Mouse (Mus musculus) hindbrain, embryonic 16.5 days (tissue): ENCODE data around the gene Plscr2. TPM values are rescaled to one million over a fixed set of nuclear protein-coding genes. Genes with fewer than 3 reads are reported as not detected.

ENCODE experiments used
- ATAC-seq: fragments of 200-750 bp; cut with Nextera tagmentation; 2 replicates; pipeline ENCODE4 v1.8.0; 2017; ENCODE audit warnings: moderate TSS enrichment, moderate library complexity
- H3K27ac ChIP-seq: fragments of 300-500 bp; sonication (generic); 2 replicates; pipeline ENCODE4 v1.5.1; 2014; ENCODE audit warnings: low read depth, mild to moderate bottlenecking, control low read depth, low read length, moderate library complexity
- H3K27me3 ChIP-seq: fragments of 300-500 bp; sonication (generic); replicated peaks from 2 replicates; pipeline ENCODE4 v1.6.1; 2014; ENCODE audit warnings: low read length; ENCODE audit not compliant: control insufficient read depth, insufficient read depth
- H3K36me3 ChIP-seq: fragments of 300-500 bp; sonication (generic); 2 replicates; pipeline ENCODE4 v1.6.1; 2014; ENCODE audit warnings: mild to moderate bottlenecking, low read length, moderate library complexity, mixed read lengths; ENCODE audit not compliant: control insufficient read depth, insufficient read depth
- H3K4me1 ChIP-seq: fragments of 300-500 bp; sonication (generic); 2 replicates; pipeline ENCODE4 v1.6.1; 2014; ENCODE audit warnings: low read depth, low read length; ENCODE audit not compliant: control insufficient read depth, insufficient read depth
- H3K4me2 ChIP-seq: fragments of 300-500 bp; sonication (generic); 2 replicates; pipeline ENCODE4 v1.6.1; 2014; ENCODE audit warnings: mild to moderate bottlenecking, low read length, control low read depth, moderate library complexity
- H3K4me3 ChIP-seq: fragments of 300-500 bp; sonication (generic); 2 replicates; pipeline ENCODE4 v1.5.1; 2014; ENCODE audit warnings: mild to moderate bottlenecking, low read length, control low read depth, moderate library complexity
- H3K9ac ChIP-seq: fragments of 300-500 bp; sonication (generic); 2 replicates; pipeline ENCODE4 v1.6.1; 2014; ENCODE audit warnings: low read depth, mild to moderate bottlenecking, control low read depth, low read length, moderate library complexity
- H3K9me3 ChIP-seq: fragments of 300-500 bp; sonication (generic); 2 replicates; pipeline ENCODE4 v1.6.1; 2014; ENCODE audit warnings: mild to moderate bottlenecking, low read length, moderate library complexity; ENCODE audit not compliant: control insufficient read depth
- WGBS: fragments of 180-500 bp; shearing (Covaris S2); extraction: QIAGEN DNeasy Blood & Tissue Kit; methylation state at CpG from one replicate; pipeline ENCODE4 v1.1.7; 2014; 5-methylcytosine and 5-hydroxymethylcytosine counted together
- microRNA-seq: library from miRNA; unstranded; fragments of <30 nt; microRNA quantifications from one replicate; pipeline ENCODE4, GENCODE M21; 2017
- polyA plus RNA-seq: library from polyadenylated mRNA; unstranded; fragments of >200 nt; fragmentation: Nextera tagmentation; extraction: Ambion mirVana; gene quantifications from 2 replicates; pipeline ENCODE4 v1.2.1, GENCODE M21; 2015

Gene Plscr2
- polyA plus RNA-seq, 1 experiment from 2014 or later = 0.78 TPM

GRCm38 (mm10) chr9:92326813-92327212 lies 51.4 kb downstream of the Plscr2 start:
- Histone ChIP-seq H3K4me1 (no peaks in the 10 kb centered on the region), H3K27me3 (no peaks in the 10 kb centered on the region), H3K4me2 (no peak overlapping the region), H3K36me3 (no peaks in the 10 kb centered on the region), H3K9me3 (no peaks in the 10 kb centered on the region), H3K9ac (no peak overlapping the region), H3K27ac (no peak overlapping the region), H3K4me3 (no peak overlapping the region)
- whole genome bisulfite sequencing = 83% methylated on average over 4 of the region's 4 CpGs
- no peak for ATAC-seq

- H3K36me3 ChIP-seq = no peaks in the 10 kb centered on the region
- H3K4me2 ChIP-seq = no peak overlapping the region
- H3K9ac ChIP-seq = no peak overlapping the region
- H3K27me3 ChIP-seq = no peaks in the 10 kb centered on the region
- H3K9me3 ChIP-seq = no peaks in the 10 kb centered on the region
- no peaks in the 10 kb centered on the region for H3K4me1 ChIP-seq
- ATAC-seq = no peak
- H3K27ac ChIP-seq = no peak overlapping the region
- no peak overlapping the region for H3K4me3 ChIP-seq
- 93% methylated on average over 4 of the region's 4 CpGs for WGBS
Measured at GRCm38 (mm10) chr9:92331383-92331782, 56.0 kb downstream of the Plscr2 start.

GRCm38 (mm10) chr9:92334845-92335244 lies 59.4 kb downstream of the Plscr2 start:
- Histone ChIP-seq H3K9me3 (no peaks in the 10 kb centered on the region), H3K36me3 (no peaks in the 10 kb centered on the region), H3K4me1 (no peaks in the 10 kb centered on the region), H3K9ac (no peak overlapping the region), H3K4me3 (no peak overlapping the region), H3K4me2 (no peak overlapping the region), H3K27me3 (no peaks in the 10 kb centered on the region), H3K27ac (no peak overlapping the region)
- ATAC-seq = no peak
- WGBS = 96% methylated on average over 10 of the region's 10 CpGs

GRCm38 (mm10) chr9:92335277-92335818 lies 59.9 kb downstream of the Plscr2 start:
- Histone ChIP-seq H3K27me3 (no peaks in the 10 kb centered on the region), H3K4me3 (no peak overlapping the region), H3K9me3 (no peaks in the 10 kb centered on the region), H3K27ac (no peak overlapping the region), H3K4me1 (no peaks in the 10 kb centered on the region), H3K9ac (no peak overlapping the region), H3K36me3 (no peaks in the 10 kb centered on the region), H3K4me2 (no peak overlapping the region)
- 92% methylated on average over 6 of the region's 6 CpGs for WGBS
- ATAC-seq = no peak

- H3K4me1 ChIP-seq = no peaks in the 10 kb centered on the region
- no peaks in the 10 kb centered on the region for H3K9me3 ChIP-seq
- no peak overlapping the region for H3K27ac ChIP-seq
- no peak for ATAC-seq
- no peaks in the 10 kb centered on the region for H3K36me3 ChIP-seq
- H3K4me3 ChIP-seq = no peak overlapping the region
- no peaks in the 10 kb centered on the region for H3K27me3 ChIP-seq
- no peak overlapping the region for H3K9ac ChIP-seq
- H3K4me2 ChIP-seq = no peak overlapping the region
- WGBS = 93% methylated on average over 1 of the region's 1 CpGs
Measured at GRCm38 (mm10) chr9:92337063-92337462, 61.7 kb downstream of the Plscr2 start.

GRCm38 (mm10) chr9:92337661-92338060 lies 62.3 kb downstream of the Plscr2 start:
- no peak for ATAC-seq
- WGBS = 94% methylated on average over 3 of the region's 3 CpGs
- Histone ChIP-seq H3K4me1 (no peaks in the 10 kb centered on the region), H3K27me3 (no peaks in the 10 kb centered on the region), H3K27ac (no peak overlapping the region), H3K9ac (no peak overlapping the region), H3K4me2 (no peak overlapping the region), H3K9me3 (no peaks in the 10 kb centered on the region), H3K36me3 (no peaks in the 10 kb centered on the region), H3K4me3 (no peak overlapping the region)

GRCm38 (mm10) chr9:92338954-92339353 lies 63.6 kb downstream of the Plscr2 start:
- H3K4me1 ChIP-seq = no peaks in the 10 kb centered on the region
- no peak overlapping the region for H3K4me3 ChIP-seq
- H3K9me3 ChIP-seq = no peaks in the 10 kb centered on the region
- H3K36me3 ChIP-seq = no peaks in the 10 kb centered on the region
- 87% methylated on average over 1 of the region's 1 CpGs for WGBS
- no peak overlapping the region for H3K4me2 ChIP-seq
- H3K27ac ChIP-seq = no peak overlapping the region
- no peak for ATAC-seq
- no peak overlapping the region for H3K9ac ChIP-seq
- H3K27me3 ChIP-seq = no peaks in the 10 kb centered on the region

Small RNA genes within 50 kb of the gene (microRNA-seq; reads per million reads assigned to microRNA genes)
- not detected for gene Mir6386

Other genes starting within 250 kb of the Plscr2 start
- 0.55 and 0.56 TPM in 2 replicates for gene Plscr5, start 82.7 kb upstream of the Plscr2 start, polyA plus RNA-seq
- 9.3 and 10.4 TPM in 2 replicates for gene Plscr1, start 25.9 kb upstream of the Plscr2 start, polyA plus RNA-seq
- not detected in 2 replicates for gene 1700057G04Rik, start 33.8 kb downstream of the Plscr2 start, polyA plus RNA-seq
- gene Plscr4, start 181.8 kb downstream of the Plscr2 start, polyA plus RNA-seq = 2.3 and 3.2 TPM in 2 replicates